11 mouse cellular contexts compared by ENCODE assay signal in genomic region chr12:8451571-8452485, GRCm38 (mm10). TPM values are rescaled to one million over a fixed set of nuclear protein-coding genes. Genes with fewer than 3 reads are reported as not detected.
DNase-seq lines count a peak whose midpoint lies in the region; ATAC-seq and TF ChIP-seq lines count a peak whose summit lies in the region.
"Had no signal": no experiment of that assay in that cellular context is flagged by ENCODE, and none has a peak within 500 bp of the region (broad histone marks: within the 10 kb centered on the region; RNA-seq: fewer than 3 reads in every experiment).

No protein-coding gene starts in this region.

- peak overlapping the region; percentile 63 for H3K27ac ChIP-seq in liver, adult 2 months (replicated peaks; ENCODE audit: insufficient read depth, low read depth, low read length)
- H3K27ac ChIP-seq in hindbrain, embryonic 14.5 days = no peak overlapping the region
- no peak overlapping the region for H3K27ac ChIP-seq in neural tube, embryonic 13.5 days (replicated peaks)
- H3K27ac ChIP-seq in kidney, embryonic 15.5 days = no peak overlapping the region
- H3K27ac ChIP-seq: heart, embryonic 13.5 days; kidney, postnatal 0 days had no signal

- 0 out of 2 replicates have a peak, but pooled peaks have one; percentile 23 for ATAC-seq in cerebellum, adult (ENCODE audit: insufficient number of reproducible peaks, low FRiP score, low TSS enrichment)
- peak; percentile 43; the same call in 1 of the 2 replicates for ATAC-seq in hindbrain, embryonic 14.5 days (ENCODE audit: low FRiP score)
- 0 out of 2 replicates have a peak, but pooled peaks have one; percentile 20 for ATAC-seq in neural tube, embryonic 13.5 days (ENCODE audit: low read depth)
- ATAC-seq in kidney, embryonic 15.5 days (replicated peaks; ENCODE audit: low FRiP score) = no peak; the same call in 1 of the 2 replicates

- WGBS in liver, adult 2 months = 80% methylated on average over 7 of the region's 7 CpGs
- 41% methylated on average over 7 of the region's 7 CpGs for WGBS in hindbrain, embryonic 14.5 days
- WGBS in neural tube, embryonic 13.5 days = 32% methylated on average over 7 of the region's 7 CpGs
- WGBS in kidney, embryonic 15.5 days = 62% methylated on average over 7 of the region's 7 CpGs

- H3K4me1 ChIP-seq in liver, adult 2 months (ENCODE audit: control insufficient read depth, insufficient read depth, low read length) = peaks cover 20% of the 10 kb centered on the region
- peaks cover 6% of the 10 kb centered on the region; the same call in 1 of the 2 replicates for H3K4me1 ChIP-seq in hindbrain, embryonic 14.5 days (replicated peaks; ENCODE audit: control insufficient read depth, insufficient read depth, low read length)
- peaks cover 12% of the 10 kb centered on the region; the same call in 1 of the 2 replicates for H3K4me1 ChIP-seq in neural tube, embryonic 13.5 days (replicated peaks)
- H3K4me1 ChIP-seq in kidney, embryonic 15.5 days = peaks cover 16% of the 10 kb centered on the region

- TF ChIP-seq CTCF in liver, adult 2 months (IDR thresholded peaks at IDR 0.05; ENCODE audit: low read depth, low read length) = no peak

- H3K36me3 ChIP-seq in liver, adult 2 months (ENCODE audit: control insufficient read depth, insufficient read depth, low read length) = no peaks in the 10 kb centered on the region
- H3K36me3 ChIP-seq in hindbrain, embryonic 14.5 days (replicated peaks; ENCODE audit: control insufficient read depth, insufficient read depth) = no peaks in the 10 kb centered on the region
- H3K36me3 ChIP-seq in neural tube, embryonic 13.5 days = no peaks in the 10 kb centered on the region
- H3K36me3 ChIP-seq in kidney, embryonic 15.5 days = no peaks in the 10 kb centered on the region
- H3K36me3 ChIP-seq: G1E; heart, embryonic 13.5 days had no signal

- H3K27me3 ChIP-seq in liver, adult 2 months (ENCODE audit: control insufficient read depth, insufficient read depth, low read length) = no peaks in the 10 kb centered on the region
- no peaks in the 10 kb centered on the region for H3K27me3 ChIP-seq in hindbrain, embryonic 14.5 days (ENCODE audit: control insufficient read depth, insufficient read depth, low read length)
- no peaks in the 10 kb centered on the region for H3K27me3 ChIP-seq in neural tube, embryonic 13.5 days
- no peaks in the 10 kb centered on the region for H3K27me3 ChIP-seq in kidney, embryonic 15.5 days

- DNase-seq in cerebellum, adult 11-12 months = no peak
- DNase-seq in liver, adult 2 months (ENCODE audit: extremely low read depth, low read depth, low spot score) = no peak
- DNase-seq in liver = no peak
- no peak for DNase-seq in hindbrain, embryonic 14.5 days (ENCODE audit: low spot score)
- no peak for DNase-seq in urinary bladder, postnatal 14 days (ENCODE audit: low spot score)

- H3K9me3 ChIP-seq in hindbrain, embryonic 14.5 days (ENCODE audit: control insufficient read depth, low read length) = no peaks in the 10 kb centered on the region
- no peaks in the 10 kb centered on the region for H3K9me3 ChIP-seq in neural tube, embryonic 13.5 days
- no peaks in the 10 kb centered on the region for H3K9me3 ChIP-seq in kidney, embryonic 15.5 days (replicated peaks)
- H3K9me3 ChIP-seq: G1E; heart, embryonic 13.5 days had no signal

- H3K4me3 ChIP-seq in liver, adult 2 months (ENCODE audit: insufficient read depth, low read depth, low read length) = no peak overlapping the region
- no peak overlapping the region for H3K4me3 ChIP-seq in hindbrain, embryonic 14.5 days (replicated peaks; ENCODE audit: low read length)
- H3K4me3 ChIP-seq in neural tube, embryonic 13.5 days = no peak overlapping the region
- no peak overlapping the region for H3K4me3 ChIP-seq in kidney, embryonic 15.5 days (replicated peaks)
- H3K4me3 ChIP-seq: heart, embryonic 13.5 days had no signal

- H3K4me2 ChIP-seq in hindbrain, embryonic 14.5 days (replicated peaks) = no peak overlapping the region
- H3K4me2 ChIP-seq in neural tube, embryonic 13.5 days = no peak overlapping the region
- H3K4me2 ChIP-seq in kidney, embryonic 15.5 days = no peak overlapping the region
- H3K4me2 ChIP-seq: heart, embryonic 13.5 days had no signal

- H3K9ac ChIP-seq in liver, adult 2 months (ENCODE audit: low read depth, low read length) = no peak overlapping the region
- 0 out of 2 replicates have a peak overlapping the region, but pooled peaks have one; percentile 8 for H3K9ac ChIP-seq in hindbrain, embryonic 14.5 days
- no peak overlapping the region for H3K9ac ChIP-seq in neural tube, embryonic 13.5 days
- no peak overlapping the region for H3K9ac ChIP-seq in kidney, embryonic 15.5 days
- H3K9ac ChIP-seq: heart, embryonic 13.5 days had no signal

- no peaks in the 10 kb centered on the region for H3K79me2 ChIP-seq in liver, adult 2 months (ENCODE audit: control insufficient read depth, insufficient read depth, low read length)

- no peak for TF ChIP-seq POLR2A in liver, adult 2 months (IDR thresholded peaks at IDR 0.05; ENCODE audit: extremely low read depth, insufficient read depth, low read length)

RNA-seq across cellular contexts. Expression of gene Rhob, which starts 48.0 kb away (rescaled TPM):
- 12.8 and 25.2 TPM in 2 replicates for total RNA-seq in liver, adult 2 months (2014; rRNA removed)
- polyA plus RNA-seq in liver, adult 2 months (2012; rRNA removed) = 24.9 and 31.0 TPM in 2 replicates
- polyA plus RNA-seq in hindbrain, embryonic 14.5 days (2014; fragmentation: Nextera tagmentation; extraction: Ambion mirVana) = 113 and 131 TPM in 2 replicates
- 80.6 and 81.1 TPM in 2 replicates for polyA plus RNA-seq in neural tube, embryonic 13.5 days (2015; fragmentation: Nextera tagmentation; extraction: Ambion mirVana)
- polyA plus RNA-seq in kidney, embryonic 15.5 days (2015; fragmentation: Nextera tagmentation; extraction: Ambion mirVana) = 35.4 and 38.7 TPM in 2 replicates
